Mouse (Mus musculus) lung, postnatal 0 days (tissue): ENCODE results near the gene Anks1. TPM values are rescaled to one million over a fixed set of nuclear protein-coding genes. Genes with fewer than 3 reads are reported as not detected.

Source experiments
- ATAC-seq: fragments of 200-750 bp; cut with Nextera tagmentation; 2 replicates; pipeline ENCODE4 v1.8.0; 2017; ENCODE audit warnings: moderate library complexity
- DNase-seq: peaks from one replicate; pipeline ENCODE4 v3.0.0-alpha.2; 2016; ENCODE audit warnings: low spot score
- H3K27ac ChIP-seq: fragments of 300-500 bp; sonication (generic); 2 replicates; pipeline ENCODE4 v1.5.1; 2014; ENCODE audit warnings: antibody characterized with exemption, mild to moderate bottlenecking, low read length, mixed read lengths
- H3K27me3 ChIP-seq: fragments of 300-500 bp; sonication (generic); replicated peaks from 2 replicates; pipeline ENCODE4 v1.6.1; 2014; ENCODE audit warnings: low read length, mixed read lengths; ENCODE audit not compliant: insufficient read depth
- H3K36me3 ChIP-seq: fragments of 300-500 bp; sonication (generic); 2 replicates; pipeline ENCODE4 v1.6.1; 2014; ENCODE audit warnings: low read length, mixed read lengths; ENCODE audit not compliant: insufficient read depth
- H3K4me1 ChIP-seq: fragments of 300-500 bp; sonication (generic); 2 replicates; pipeline ENCODE4 v1.6.1; 2014; ENCODE audit warnings: antibody characterized with exemption, low read depth, low read length, mixed read lengths; ENCODE audit not compliant: insufficient read depth
- H3K4me2 ChIP-seq: fragments of 300-500 bp; sonication (generic); replicated peaks from 2 replicates; pipeline ENCODE4 v1.6.1; 2014; ENCODE audit warnings: low read depth, mild to moderate bottlenecking, low read length, moderate library complexity, mixed read lengths
- H3K4me3 ChIP-seq: fragments of 300-500 bp; sonication (generic); 2 replicates; pipeline ENCODE4 v1.5.1; 2014; ENCODE audit warnings: low read depth, low read length
- H3K9ac ChIP-seq: fragments of 300-500 bp; sonication (generic); replicated peaks from 2 replicates; pipeline ENCODE4 v1.6.1; 2014; ENCODE audit warnings: low read depth, mild to moderate bottlenecking
- H3K9me3 ChIP-seq: fragments of 300-500 bp; sonication (generic); 2 replicates; pipeline ENCODE4 v1.6.1; 2016; ENCODE audit warnings: low read length, mixed read lengths
- CTCF ChIP-seq: IDR thresholded peaks from 2 replicates; pipeline ENCODE4 v1.5.1; 2016; ENCODE audit warnings: antibody characterized with exemption, mild to moderate bottlenecking
- EP300 ChIP-seq: IDR thresholded peaks from 2 replicates; pipeline ENCODE4 v1.6.1; 2016; ENCODE audit warnings: antibody characterized with exemption, mild to moderate bottlenecking, control low read depth
- WGBS: fragments of 180-500 bp; shearing (Covaris S2); extraction: QIAGEN DNeasy Blood & Tissue Kit; methylation state at CpG from one replicate; pipeline ENCODE4 v1.1.7; 2014; 5-methylcytosine and 5-hydroxymethylcytosine counted together
- polyA plus RNA-seq: library from polyadenylated mRNA; unstranded; fragments of >200 nt; fragmentation: Nextera tagmentation; extraction: Ambion mirVana; gene quantifications from 2 replicates; pipeline ENCODE4 v1.2.1, GENCODE M21; 2015

Gene Anks1
- polyA plus RNA-seq, 1 experiment from 2014 or later = 25.4 TPM

DNA sequence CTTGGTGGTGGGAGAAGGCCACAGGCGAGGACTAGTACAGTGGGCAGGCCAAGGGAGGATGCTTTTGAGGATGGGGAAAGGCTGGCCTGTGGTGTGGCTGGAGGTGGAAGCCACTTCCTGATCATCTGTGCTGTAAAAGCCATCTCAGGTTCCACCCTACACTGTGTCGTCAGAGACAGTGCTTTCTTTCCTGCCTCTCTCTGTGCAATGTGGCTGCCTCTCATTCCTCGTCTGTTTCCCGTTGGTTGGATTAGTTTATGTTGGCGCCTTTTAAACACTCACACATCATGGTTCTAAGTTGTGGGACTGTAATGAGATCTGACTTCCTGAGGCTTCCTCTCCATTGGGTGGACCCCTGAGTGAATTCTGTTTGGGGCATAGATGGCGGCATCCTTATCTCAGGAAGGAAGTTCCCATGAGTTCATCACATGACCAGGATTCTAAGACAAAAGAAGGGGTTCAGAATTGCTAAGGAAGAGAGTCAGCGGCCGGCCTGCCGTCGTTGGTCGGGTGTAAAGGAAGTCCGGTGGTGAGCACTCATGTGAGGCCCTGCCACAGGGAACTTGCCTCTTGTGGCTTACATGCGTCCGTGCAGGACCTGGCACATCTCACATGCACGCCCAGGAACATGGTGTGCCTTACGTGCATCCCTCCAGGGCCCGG is 106.1 kb downstream of the Anks1 start:
- no peak overlapping the region for H3K4me2 ChIP-seq
- no peak overlapping the region for H3K9ac ChIP-seq
- ATAC-seq (peak; percentile 69), DNase-seq (peak; percentile 84)
- H3K27ac ChIP-seq = peak overlapping the region; percentile 97
- no peaks in the 10 kb centered on the region for H3K9me3 ChIP-seq
- H3K36me3 ChIP-seq = 0 out of 2 replicates have a peak, but pooled peaks cover 3% of the 10 kb centered on the region
- no peaks in the 10 kb centered on the region for H3K27me3 ChIP-seq
- no peak overlapping the region for H3K4me3 ChIP-seq
- whole genome bisulfite sequencing = 50% methylated on average over 17 of the region's 17 CpGs
- peaks cover 46% of the 10 kb centered on the region for H3K4me1 ChIP-seq
- peak; percentile 53 for TF ChIP-seq CTCF
- TF ChIP-seq EP300 = peak; percentile 98

- peak overlapping the region; percentile 97 for H3K27ac ChIP-seq
- no peak overlapping the region for H3K4me3 ChIP-seq
- H3K4me2 ChIP-seq = no peak overlapping the region
- H3K27me3 ChIP-seq = no peaks in the 10 kb centered on the region
- peak; percentile 22 for ATAC-seq
- TF ChIP-seq CTCF (no peak), EP300 (no peak; the same call in 1 of the 2 replicates)
- H3K9me3 ChIP-seq = no peaks in the 10 kb centered on the region
- DNase-seq = peak; percentile 81
- H3K9ac ChIP-seq = 0 out of 2 replicates have a peak overlapping the region, but pooled peaks have one; percentile 8
- WGBS = 43% methylated on average over 8 of the region's 8 CpGs
- H3K4me1 ChIP-seq = peaks cover 46% of the 10 kb centered on the region
- H3K36me3 ChIP-seq = 0 out of 2 replicates have a peak, but pooled peaks cover 3% of the 10 kb centered on the region
Measured at GRCm38 (mm10) chr17:28016056-28016797, 107.1 kb downstream of the Anks1 start.

- TF ChIP-seq EP300 (no peak), CTCF (no peak)
- no peaks in the 10 kb centered on the region for H3K27me3 ChIP-seq
- 70% methylated on average over 6 of the region's 6 CpGs for WGBS
- ATAC-seq (no peak), DNase-seq (no peak)
- no peak overlapping the region for H3K9ac ChIP-seq
- H3K9me3 ChIP-seq = no peaks in the 10 kb centered on the region
- 0 out of 2 replicates have a peak, but pooled peaks cover 3% of the 10 kb centered on the region for H3K36me3 ChIP-seq
- H3K4me1 ChIP-seq = peaks cover 44% of the 10 kb centered on the region; the same call in 1 of the 2 replicates
- H3K4me3 ChIP-seq = no peak overlapping the region
- no peak overlapping the region for H3K4me2 ChIP-seq
- H3K27ac ChIP-seq = no peak overlapping the region
Measured at GRCm38 (mm10) chr17:28018344-28018743, 109.2 kb downstream of the Anks1 start.

DNA sequence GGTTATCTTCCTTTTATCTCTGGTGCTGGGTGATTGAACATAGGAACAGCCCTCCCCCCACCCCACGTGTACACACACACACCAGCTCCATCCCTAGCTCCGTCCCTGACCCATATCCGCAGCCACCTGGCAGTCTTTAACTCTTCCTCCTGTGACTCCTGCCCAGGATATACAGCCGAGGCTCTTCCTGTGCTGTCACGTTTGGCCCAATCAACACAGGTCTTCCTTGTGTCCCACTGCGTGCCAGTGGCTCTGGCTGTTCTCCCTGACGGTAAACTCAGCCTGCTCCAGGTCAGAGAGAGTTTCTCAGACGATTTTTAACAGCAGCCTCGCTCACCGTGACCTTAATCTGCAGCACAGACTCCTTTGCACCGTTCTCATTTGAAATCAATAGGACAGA is 109.7 kb downstream of the Anks1 start:
- Histone ChIP-seq H3K9ac (no peak overlapping the region), H3K4me2 (no peak overlapping the region), H3K4me3 (no peak overlapping the region), H3K27me3 (no peaks in the 10 kb centered on the region), H3K9me3 (no peaks in the 10 kb centered on the region), H3K27ac (no peak overlapping the region), H3K4me1 (peaks cover 43% of the 10 kb centered on the region; the same call in 1 of the 2 replicates), H3K36me3 (0 out of 2 replicates have a peak, but pooled peaks cover 3% of the 10 kb centered on the region)
- DNase-seq (no peak), ATAC-seq (no peak)
- 59% methylated on average over 11 of the region's 11 CpGs for WGBS
- TF ChIP-seq EP300 (no peak), CTCF (no peak)

- WGBS = 59% methylated on average over 18 of the region's 21 CpGs
- peak overlapping the region; percentile 55 for H3K27ac ChIP-seq
Measured at GRCm38 (mm10) chr17:28019785-28020696, 110.9 kb downstream of the Anks1 start.

More at GRCm38 (mm10) chr17:28019785-28020696, 110.9 kb downstream of the Anks1 start:
- H3K36me3 ChIP-seq = 0 out of 2 replicates have a peak, but pooled peaks cover 3% of the 10 kb centered on the region
- H3K4me3 ChIP-seq = no peak overlapping the region
- no peak overlapping the region for H3K4me2 ChIP-seq
- DNase-seq (no peak), ATAC-seq (peak; percentile 18; the same call in 1 of the 2 replicates)
- H3K4me1 ChIP-seq = peaks cover 45% of the 10 kb centered on the region; the same call in 1 of the 2 replicates
- H3K9ac ChIP-seq = no peak overlapping the region
- no peaks in the 10 kb centered on the region for H3K9me3 ChIP-seq
- no peak for TF ChIP-seq EP300
- no peak for TF ChIP-seq CTCF
- H3K27me3 ChIP-seq = no peaks in the 10 kb centered on the region
